Mouse (Mus musculus) CH12.LX (cell line): Measurements from ENCODE around the gene Wdfy1. TPM values are rescaled to one million over a fixed set of nuclear protein-coding genes. Genes with fewer than 3 reads are reported as not detected.
A peak's percentile ranks its signal among the peaks of the same experiment; 100 is the strongest.

Experiments used
- DNase-seq: peaks from one replicate; pipeline ENCODE4 v3.0.0-alpha.2; 2013; ENCODE audit errors: extremely low read depth
- H3K27ac ChIP-seq: 2 replicates; pipeline ENCODE4 v1.5.1; 2012; ENCODE audit warnings: low read depth, mild to moderate bottlenecking, control low read depth, moderate library complexity; ENCODE audit not compliant: insufficient read depth
- H3K27me3 ChIP-seq: replicated peaks from 2 replicates; pipeline ENCODE3; 2012; ENCODE audit warnings: inconsistent platforms
- H3K36me3 ChIP-seq, 2 experiments: replicated peaks in 1 of 2; 2 replicates each; pipeline versions ENCODE3 to v1.6.1; 2012; ENCODE audit warnings: inconsistent platforms in 1 of 2, low read length in 1 of 2, mild to moderate bottlenecking in 1 of 2, mixed read lengths in 1 of 2, moderate library complexity in 1 of 2; ENCODE audit not compliant: control insufficient read depth in 1 of 2, insufficient read depth in 1 of 2
- H3K4me1 ChIP-seq, 2 experiments: 2 replicates each; pipeline ENCODE4 v1.6.1; 2012; ENCODE audit warnings: inconsistent platforms in 1 of 2, moderate library complexity in 1 of 2; ENCODE audit not compliant: insufficient read depth in 2 of 2, control insufficient read depth in 1 of 2
- H3K4me2 ChIP-seq: 2 replicates; pipeline ENCODE4 v1.6.1; 2012; ENCODE audit warnings: low read depth, mild to moderate bottlenecking, control low read depth; ENCODE audit not compliant: poor library complexity, insufficient read depth, severe bottlenecking
- H3K4me3 ChIP-seq, 3 experiments: fragments of 150-350 bp in 1 of 3; sonication (generic) in 1 of 3; replicated peaks in 1 of 3; 2 replicates each; pipeline versions ENCODE3 to v1.5.1; 2011 to 2012; ENCODE audit warnings: low read depth in 2 of 3, low read length in 2 of 3, mild to moderate bottlenecking in 2 of 3, moderate library complexity in 2 of 3, control low read depth in 1 of 3, improper control_type of control experiment in 1 of 3, inconsistent platforms in 1 of 3, mixed read lengths in 1 of 3; ENCODE audit not compliant: poor library complexity in 1 of 3
- H3K79me2 ChIP-seq: replicated peaks from 2 replicates; pipeline ENCODE4 v1.6.1; 2012; ENCODE audit warnings: mild to moderate bottlenecking, moderate library complexity; ENCODE audit not compliant: control insufficient read depth, poor library complexity, insufficient read depth, severe bottlenecking; ENCODE audit errors: extremely low read depth
- H3K9ac ChIP-seq: 2 replicates; pipeline ENCODE4 v1.6.1; 2012; ENCODE audit warnings: low read depth, mild to moderate bottlenecking, control low read depth, moderate library complexity; ENCODE audit not compliant: insufficient read depth
- H3K9me3 ChIP-seq: replicated peaks from 2 replicates; pipeline ENCODE3; 2012; ENCODE audit warnings: low read length, inconsistent platforms, mixed read lengths
- EP300 ChIP-seq: IDR thresholded peaks from 2 replicates; pipeline ENCODE4 v1.6.1; 2011; ENCODE audit warnings: low read length, improper control_type of control experiment
- ETS1 ChIP-seq: conservative IDR thresholded peaks from 2 replicates; pipeline ENCODE4 v1.6.1; 2012; ENCODE audit warnings: low read depth, mild to moderate bottlenecking, inconsistent platforms, low read length, improper control_type of control experiment, moderate library complexity
- IRF4 ChIP-seq: IDR thresholded peaks from 2 replicates; pipeline ENCODE4 v1.6.1; 2014; ENCODE audit warnings: low read depth, mild to moderate bottlenecking, inconsistent platforms, low read length, improper control_type of control experiment
- JUN ChIP-seq: IDR thresholded peaks from 2 replicates; pipeline ENCODE4 v1.6.1; 2011; ENCODE audit warnings: low read depth, mild to moderate bottlenecking, low read length, improper control_type of control experiment, moderate library complexity; ENCODE audit not compliant: insufficient read depth
- JUND ChIP-seq: conservative IDR thresholded peaks from 2 replicates; pipeline ENCODE4 v1.6.1; 2011; ENCODE audit warnings: low read depth, low read length, improper control_type of control experiment
- MAZ ChIP-seq: IDR thresholded peaks from 2 replicates; pipeline ENCODE4 v1.6.1; 2012; ENCODE audit warnings: low read depth, mild to moderate bottlenecking, inconsistent platforms, low read length, improper control_type of control experiment, moderate library complexity
- MXI1 ChIP-seq: IDR thresholded peaks from 2 replicates; pipeline ENCODE4 v1.6.1; 2011; ENCODE audit warnings: mild to moderate bottlenecking, low read depth, low read length, improper control_type of control experiment
- MYC ChIP-seq: IDR thresholded peaks from 2 replicates; pipeline ENCODE4 v1.6.1; 2011; ENCODE audit warnings: low read depth, mild to moderate bottlenecking, improper control_type of control experiment, low read length
- NRF1 ChIP-seq: IDR thresholded peaks from 2 replicates; pipeline ENCODE4 v1.6.1; 2014; ENCODE audit warnings: low read depth, mild to moderate bottlenecking, inconsistent platforms, low read length, improper control_type of control experiment, moderate library complexity
- PAX5 ChIP-seq: IDR thresholded peaks from 2 replicates; pipeline ENCODE4 v1.6.1; 2012; ENCODE audit warnings: low read length, inconsistent platforms, mixed read lengths
- POLR2AphosphoS2 ChIP-seq: IDR thresholded peaks from 2 replicates; pipeline ENCODE4 v1.6.1; 2011; ENCODE audit warnings: low read depth, low read length, improper control_type of control experiment
- RAD21 ChIP-seq: IDR thresholded peaks from 2 replicates; pipeline ENCODE4 v1.6.1; 2011; ENCODE audit warnings: low read depth, mild to moderate bottlenecking, low read length, improper control_type of control experiment, moderate library complexity
- RCOR1 ChIP-seq: conservative IDR thresholded peaks from 2 replicates; pipeline ENCODE4 v1.6.1; 2012; ENCODE audit warnings: low read depth, mild to moderate bottlenecking, inconsistent platforms, low read length, improper control_type of control experiment
- SIN3A ChIP-seq: IDR thresholded peaks from 2 replicates; pipeline ENCODE4 v1.6.1; 2012; ENCODE audit warnings: low read length, improper control_type of control experiment, inconsistent platforms
- TCF12 ChIP-seq: IDR thresholded peaks from 2 replicates; pipeline ENCODE4 v1.6.1; 2014; ENCODE audit warnings: low read depth, mild to moderate bottlenecking, inconsistent platforms, low read length, improper control_type of control experiment
- UBTF ChIP-seq: IDR thresholded peaks from 2 replicates; pipeline ENCODE4 v1.6.1; 2012; ENCODE audit warnings: low read depth, mild to moderate bottlenecking, inconsistent platforms, low read length, improper control_type of control experiment, moderate library complexity
- USF1 ChIP-seq: IDR thresholded peaks from 2 replicates; pipeline ENCODE4 v1.6.1; 2014; ENCODE audit warnings: low read depth, mild to moderate bottlenecking, inconsistent platforms, low read length, improper control_type of control experiment
- ZC3H11A ChIP-seq: IDR thresholded peaks from 2 replicates; pipeline ENCODE4 v1.6.1; 2012; ENCODE audit warnings: low read depth, mild to moderate bottlenecking, inconsistent platforms, low read length, improper control_type of control experiment
- ZKSCAN1 ChIP-seq: IDR thresholded peaks from 2 replicates; pipeline ENCODE4 v1.6.1; 2012; ENCODE audit warnings: low read depth, inconsistent platforms, low read length, improper control_type of control experiment, borderline replicate concordance
- dilution Hi-C: fragments of 300-500 bp; cut with MboI; formaldehyde crosslinking; loops from 2 replicates; pipeline ENCODE4 v1.14.3; 2020; ENCODE audit warnings: low sequenced_read_pairs; ENCODE audit not compliant: extremely low pct_unique_long_range_greater_than_20kb, extremely low pct_ligation_motif_present
- in situ Hi-C: fragments of 300-500 bp; cut with MboI; formaldehyde crosslinking; loops from 3 replicates; pipeline ENCODE4 v1.14.3; 2019; ENCODE audit warnings: low sequenced_read_pairs, low pct_ligation_motif_present, low pct_unique_long_range_greater_than_20kb, mixed read lengths
- polyA plus RNA-seq: library from polyadenylated mRNA; unstranded; fragments of >175 nt; gene quantifications from 2 replicates; pipeline ENCODE4 v1.2.1, GENCODE M21; 2012; ENCODE audit warnings: low read depth; ENCODE audit not compliant: insufficient read length
- total RNA-seq, 2 experiments: library from RNA; depleted of rRNA; stranded (reverse); fragments of 300-350 nt in 1 of 2; fragments of >200 nt in 1 of 2; gene quantifications; 2 replicates each; pipeline ENCODE4 v1.2.3; 2012 to 2014

Gene Wdfy1
- total and polyA plus RNA-seq, 3 experiments, result 56.3 to 86.3 (median 70.6) TPM

GRCm38 (mm10) chr1:79760656-79761055 is 15.3 kb downstream of the Wdfy1 start:
- dilution Hi-C loops, result no loop called here
- H3K27me3 ChIP-seq, result no peaks in the 10 kb centered on the region
- no peak for DNase-seq
- H3K9ac ChIP-seq, result peak overlapping the region; percentile 89
- no peak overlapping the region for H3K27ac ChIP-seq
- no peak for TF ChIP-seq USF1
- TF ChIP-seq TCF12, result no peak
- TF ChIP-seq SIN3A, result no peak
- TF ChIP-seq IRF4, result no peak
- no peak for TF ChIP-seq RAD21
- no peak for TF ChIP-seq MYC
- TF ChIP-seq PAX5, result no peak
- TF ChIP-seq UBTF, result no peak
- no peak for TF ChIP-seq ZC3H11A
- TF ChIP-seq EP300, result no peak
- no peak for TF ChIP-seq MAZ
- TF ChIP-seq MXI1, result no peak
- no peak for TF ChIP-seq RCOR1
- TF ChIP-seq POLR2AphosphoS2, result no peak
- peaks cover 5 to 16% of the 10 kb centered on the region in 2 experiments for H3K36me3 ChIP-seq
- H3K9me3 ChIP-seq, result no peaks in the 10 kb centered on the region
- H3K4me3 ChIP-seq, result peak overlapping the region; percentile 87 to 99 (median 96)
- H3K79me2 ChIP-seq, result peaks cover 38% of the 10 kb centered on the region
- peak overlapping the region; percentile 77 for H3K4me2 ChIP-seq
- H3K4me1 ChIP-seq, result peaks cover 6 to 68% of the 10 kb centered on the region in 2 experiments
- in situ Hi-C loops, result loop anchor here (25.0 kb wide), 1 partner anchor 727 kb away; no protein-coding TSS in a partner anchor

- no peaks in the 10 kb centered on the region for H3K9me3 ChIP-seq
- peak overlapping the region; percentile 69 for H3K4me2 ChIP-seq
- no peak for TF ChIP-seq NRF1
- no peak for TF ChIP-seq ZKSCAN1
- no peak for TF ChIP-seq JUND
- TF ChIP-seq ETS1, result no peak
- no peak for TF ChIP-seq TCF12
- TF ChIP-seq MYC, result no peak
- no peak for TF ChIP-seq JUN
- TF ChIP-seq, all 38 proteins: peak for 0
- no peak for DNase-seq
- Histone ChIP-seq H3K27ac (no peak overlapping the region), H3K36me3 (peaks cover 5 to 25% of the 10 kb centered on the region in 2 experiments), H3K4me3 (peak overlapping the region; percentile 16 to 99 (median 87)), H3K27me3 (no peaks in the 10 kb centered on the region), H3K79me2 (peaks cover 42% of the 10 kb centered on the region), H3K4me1 (peaks cover 3 to 57% of the 10 kb centered on the region in 2 experiments; a peak in 3 of 4 replicates), H3K9ac (peak overlapping the region; percentile 48)
- dilution Hi-C loops, result no loop called here
- in situ Hi-C loops, result loop anchor here (25.0 kb wide), 1 partner anchor 728 kb away; no protein-coding TSS in a partner anchor
Measured at GRCm38 (mm10) chr1:79759436-79759972, 16.4 kb downstream of the Wdfy1 start.
